Mouse (Mus musculus) heart, embryonic 16.5 days (tissue): ENCODE results near the gene Cyp2u1. TPM values are rescaled to one million over a fixed set of nuclear protein-coding genes. Genes with fewer than 3 reads are reported as not detected.
A peak's percentile ranks its signal among the peaks of the same experiment; 100 is the strongest.

ENCODE experiments used
- ATAC-seq: fragments of 200-750 bp; cut with Nextera tagmentation; replicated peaks from 2 replicates; pipeline ENCODE4 v1.8.0; 2017; ENCODE audit warnings: moderate number of reproducible peaks; ENCODE audit not compliant: insufficient read depth, low FRiP score; ENCODE audit errors: extremely low read depth
- H3K27ac ChIP-seq: fragments of 300-500 bp; sonication (generic); 2 replicates; pipeline ENCODE4 v1.5.1; 2014; ENCODE audit warnings: mild to moderate bottlenecking, low read length, control low read depth, moderate library complexity
- H3K27me3 ChIP-seq: fragments of 300-500 bp; sonication (generic); 2 replicates; pipeline ENCODE4 v1.6.1; 2014; ENCODE audit warnings: low read length, mixed read lengths; ENCODE audit not compliant: control insufficient read depth, insufficient read depth
- H3K36me3 ChIP-seq: fragments of 300-500 bp; sonication (generic); 2 replicates; pipeline ENCODE4 v1.6.1; 2014; ENCODE audit not compliant: control insufficient read depth, insufficient read depth
- H3K4me1 ChIP-seq: fragments of 300-500 bp; sonication (generic); 2 replicates; pipeline ENCODE4 v1.6.1; 2014; ENCODE audit warnings: low read length, mixed read lengths; ENCODE audit not compliant: control insufficient read depth, insufficient read depth
- H3K4me2 ChIP-seq: fragments of 300-500 bp; sonication (generic); 2 replicates; pipeline ENCODE4 v1.6.1; 2014; ENCODE audit warnings: low read depth, mild to moderate bottlenecking, control low read depth, low read length
- H3K4me3 ChIP-seq: fragments of 300-500 bp; sonication (generic); 2 replicates; pipeline ENCODE4 v1.5.1; 2014; ENCODE audit warnings: mild to moderate bottlenecking, control low read depth, low read length
- H3K9ac ChIP-seq: fragments of 300-500 bp; sonication (generic); 2 replicates; pipeline ENCODE4 v1.6.1; 2014; ENCODE audit warnings: low read length, control low read depth
- H3K9me3 ChIP-seq: fragments of 300-500 bp; sonication (generic); replicated peaks from 2 replicates; pipeline ENCODE4 v1.6.1; 2016; ENCODE audit warnings: low read length; ENCODE audit not compliant: control insufficient read depth
- WGBS: fragments of 180-500 bp; shearing (Covaris S2); extraction: QIAGEN DNeasy Blood & Tissue Kit; methylation state at CpG from one replicate; pipeline ENCODE4 v1.1.7; 2014; 5-methylcytosine and 5-hydroxymethylcytosine counted together
- polyA plus RNA-seq: library from polyadenylated mRNA; unstranded; fragments of >200 nt; fragmentation: Nextera tagmentation; extraction: Ambion mirVana; gene quantifications from 2 replicates; pipeline ENCODE4 v1.2.1, GENCODE M21; 2015

Cyp2u1 gene
- polyA plus RNA-seq, 1 experiment from 2014 or later, result 14.0 TPM

DNA sequence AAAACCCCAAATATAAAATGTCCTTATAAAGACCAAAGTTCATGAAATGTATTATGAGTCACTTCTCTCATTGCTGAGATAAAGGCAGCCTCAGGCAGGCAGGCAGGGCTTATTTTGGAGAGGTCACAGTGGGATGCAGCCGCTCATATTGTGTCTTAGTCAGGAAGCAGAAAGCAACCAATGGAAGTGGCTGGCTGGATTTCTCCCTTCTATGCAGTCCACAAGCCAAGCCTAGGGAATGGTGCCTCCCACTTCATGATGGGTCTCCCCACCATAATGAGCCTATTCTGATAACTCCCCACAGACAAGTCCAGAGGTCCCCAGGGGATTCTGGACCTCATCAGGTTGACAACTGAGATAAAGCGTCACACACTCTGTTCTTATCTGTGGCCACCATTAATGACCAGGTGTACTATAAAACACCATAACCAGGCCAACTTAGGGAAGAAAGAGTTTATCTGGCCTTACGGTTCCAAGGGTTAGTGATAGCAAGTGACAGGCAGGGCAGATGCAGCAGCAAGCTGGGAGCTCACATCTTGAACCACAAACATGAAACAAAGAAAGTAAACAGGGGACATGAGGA, 47.5 kb downstream of the Cyp2u1 start:
- H3K9ac ChIP-seq, result no peak overlapping the region
- no peak overlapping the region for H3K27ac ChIP-seq
- H3K27me3 ChIP-seq, result no peaks in the 10 kb centered on the region
- peaks cover 3% of the 10 kb centered on the region for H3K36me3 ChIP-seq
- 62% methylated on average over 3 of the region's 3 CpGs for WGBS
- ATAC-seq, result no peak
- H3K4me2 ChIP-seq, result no peak overlapping the region
- H3K9me3 ChIP-seq, result peaks cover 3% of the 10 kb centered on the region; the same call in 1 of the 2 replicates
- peaks cover 36% of the 10 kb centered on the region for H3K4me1 ChIP-seq
- H3K4me3 ChIP-seq, result no peak overlapping the region

DNA sequence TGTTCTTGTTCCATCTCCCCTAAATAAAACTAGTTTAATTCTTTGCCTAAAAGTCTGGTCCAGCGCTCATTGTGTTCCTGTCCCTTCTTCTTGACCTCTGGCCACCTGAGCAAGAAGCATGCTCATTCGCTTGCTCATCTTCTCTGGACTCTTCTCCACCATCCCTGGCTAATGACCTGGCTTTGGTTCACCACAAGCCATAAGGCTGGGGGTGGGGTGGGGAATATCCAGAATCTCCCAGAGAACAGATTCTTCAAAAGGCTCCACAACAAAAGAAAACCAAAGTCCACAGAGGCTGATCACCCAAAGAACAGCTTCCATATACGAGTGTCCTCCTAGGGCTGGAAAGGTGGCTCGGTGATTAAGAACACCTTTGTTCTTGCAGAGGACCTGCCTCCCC, 48.0 kb downstream of the Cyp2u1 start:
- Histone ChIP-seq H3K4me1 (peaks cover 36% of the 10 kb centered on the region), H3K9ac (no peak overlapping the region), H3K36me3 (peaks cover 3% of the 10 kb centered on the region), H3K4me2 (no peak overlapping the region), H3K27ac (no peak overlapping the region), H3K9me3 (peaks cover 3% of the 10 kb centered on the region; the same call in 1 of the 2 replicates), H3K4me3 (no peak overlapping the region), H3K27me3 (no peaks in the 10 kb centered on the region)
- no peak for ATAC-seq
- WGBS, result 93% methylated on average over 4 of the region's 4 CpGs

DNA sequence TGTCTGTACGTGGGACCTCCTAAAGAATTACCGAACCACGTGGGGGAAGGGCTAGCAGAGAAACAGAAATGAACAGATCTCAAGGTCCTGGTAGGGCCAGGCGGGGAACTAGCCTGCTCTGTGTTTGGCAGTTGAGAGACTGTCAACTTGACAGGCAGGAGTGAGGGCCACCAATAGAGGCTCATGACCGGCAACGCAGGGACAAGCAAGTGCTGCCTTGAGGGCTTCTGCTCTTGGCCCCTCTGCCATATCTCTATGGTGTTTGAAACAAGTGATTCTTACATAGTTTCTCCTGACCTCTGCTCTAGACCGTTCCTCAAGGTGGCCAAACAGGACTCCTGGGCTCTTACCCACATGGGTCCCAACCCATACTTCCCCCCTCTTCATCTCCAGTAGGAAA, 51.4 kb downstream of the Cyp2u1 start:
- Histone ChIP-seq H3K4me3 (no peak overlapping the region), H3K27ac (peak overlapping the region; percentile 48), H3K9ac (no peak overlapping the region), H3K27me3 (no peaks in the 10 kb centered on the region), H3K4me2 (no peak overlapping the region), H3K9me3 (peaks cover 3% of the 10 kb centered on the region; the same call in 1 of the 2 replicates), H3K36me3 (peaks cover 29% of the 10 kb centered on the region), H3K4me1 (peaks cover 27% of the 10 kb centered on the region)
- WGBS, result 59% methylated on average over 7 of the region's 7 CpGs
- ATAC-seq, result peak; percentile 40; the same call in 1 of the 2 replicates

DNA sequence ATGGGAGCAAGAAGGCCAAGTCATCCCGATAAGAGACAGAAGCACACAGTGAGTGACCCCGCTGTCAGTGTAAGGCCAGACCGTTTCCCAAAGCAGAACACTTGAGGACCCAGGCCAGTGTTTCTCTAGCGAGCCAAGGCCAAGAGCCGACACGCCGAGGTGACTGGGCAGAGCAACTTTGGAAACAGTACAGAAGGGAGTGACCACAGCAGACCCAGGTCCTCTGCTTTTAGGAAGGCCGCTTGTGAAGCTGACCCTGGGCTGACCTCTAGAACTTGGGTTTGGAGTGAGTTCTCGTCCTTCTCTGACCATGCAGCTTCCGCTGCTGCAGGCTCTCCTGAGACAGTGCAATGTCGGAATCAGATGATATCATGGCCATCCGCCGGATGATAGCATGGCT, 52.0 kb downstream of the Cyp2u1 start:
- 52% methylated on average over 13 of the region's 13 CpGs for WGBS
- H3K4me2 ChIP-seq, result no peak overlapping the region
- H3K27ac ChIP-seq, result peak overlapping the region; percentile 11; the same call in 1 of the 2 replicates
- H3K27me3 ChIP-seq, result no peaks in the 10 kb centered on the region
- peaks cover 29% of the 10 kb centered on the region for H3K36me3 ChIP-seq
- peaks cover 3% of the 10 kb centered on the region; the same call in 1 of the 2 replicates for H3K9me3 ChIP-seq
- no peak overlapping the region for H3K9ac ChIP-seq
- no peak overlapping the region for H3K4me3 ChIP-seq
- H3K4me1 ChIP-seq, result peaks cover 31% of the 10 kb centered on the region
- no peak for ATAC-seq

DNA sequence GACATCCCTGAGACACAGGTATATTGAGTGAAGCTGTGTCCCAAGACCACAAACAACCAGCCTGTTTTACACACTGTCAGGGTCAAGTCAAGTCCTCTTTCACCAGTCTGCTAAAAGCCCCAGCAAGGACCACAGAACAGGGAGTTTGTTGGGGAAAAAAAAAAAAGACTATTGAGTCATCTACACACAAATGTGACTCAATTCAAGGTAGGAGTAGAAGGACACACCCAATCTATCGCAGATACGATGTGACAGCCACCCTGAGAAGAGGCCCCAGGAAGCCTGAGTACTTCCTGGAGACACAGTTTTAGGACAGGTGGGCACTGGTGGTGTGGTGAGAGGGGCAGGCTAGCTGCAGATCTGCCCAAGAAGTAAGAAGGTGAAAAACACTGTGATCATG, 52.7 kb downstream of the Cyp2u1 start:
- Histone ChIP-seq H3K4me1 (peaks cover 34% of the 10 kb centered on the region), H3K9ac (no peak overlapping the region), H3K9me3 (peaks cover 3% of the 10 kb centered on the region; the same call in 1 of the 2 replicates), H3K27me3 (no peaks in the 10 kb centered on the region), H3K27ac (no peak overlapping the region), H3K4me3 (no peak overlapping the region), H3K36me3 (peaks cover 29% of the 10 kb centered on the region), H3K4me2 (no peak overlapping the region)
- WGBS, result 78% methylated on average over 2 of the region's 2 CpGs
- no peak for ATAC-seq

DNA sequence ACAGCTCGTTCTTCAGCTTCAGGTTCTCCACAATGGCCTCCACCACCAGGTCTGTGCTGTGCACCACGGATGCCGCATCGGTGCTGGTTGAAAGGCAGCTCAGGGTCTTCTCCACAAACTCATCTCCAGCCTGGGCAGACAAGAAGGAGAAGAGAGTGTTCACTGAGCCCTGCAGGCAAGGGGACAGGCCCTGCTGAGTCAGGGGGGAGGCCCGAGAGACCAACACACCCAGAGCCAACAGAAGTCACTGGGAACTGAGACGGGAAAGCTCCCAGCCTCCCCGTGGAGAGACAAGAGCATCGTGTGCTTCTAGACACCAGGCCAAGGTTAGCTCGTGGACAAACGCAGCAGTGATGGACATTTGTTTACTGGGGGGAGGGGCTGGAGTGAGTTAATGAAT, 54.6 kb downstream of the Cyp2u1 start:
- no peak for ATAC-seq
- H3K36me3 ChIP-seq, result peaks cover 37% of the 10 kb centered on the region
- 78% methylated on average over 10 of the region's 10 CpGs for WGBS
- H3K4me3 ChIP-seq, result no peak overlapping the region
- H3K27me3 ChIP-seq, result no peaks in the 10 kb centered on the region
- no peak overlapping the region for H3K27ac ChIP-seq
- no peak overlapping the region for H3K4me2 ChIP-seq
- peaks cover 41% of the 10 kb centered on the region for H3K4me1 ChIP-seq
- H3K9me3 ChIP-seq, result peaks cover under 1% of the 10 kb centered on the region; the same call in 1 of the 2 replicates
- no peak overlapping the region for H3K9ac ChIP-seq

DNA sequence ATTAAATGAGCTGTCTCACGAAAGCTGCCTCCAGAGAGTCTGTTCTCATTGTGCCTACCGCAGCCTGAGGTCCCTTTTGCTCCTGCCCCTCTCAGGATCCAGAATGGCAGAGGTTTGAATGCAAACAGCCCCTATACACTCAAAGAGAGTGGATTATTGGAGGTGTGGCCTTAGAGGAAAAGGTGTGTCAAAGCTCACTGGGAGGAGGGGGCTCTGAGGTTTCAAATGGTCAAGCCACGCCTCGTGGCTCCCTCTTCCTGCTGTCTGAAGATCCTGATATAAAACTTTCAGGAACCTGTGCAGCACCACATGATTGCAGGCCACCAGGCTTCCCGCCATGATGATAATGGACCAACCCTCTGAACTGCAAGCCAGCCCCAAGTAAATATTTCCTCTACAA, 55.2 kb downstream of the Cyp2u1 start:
- no peak overlapping the region for H3K4me2 ChIP-seq
- H3K9ac ChIP-seq, result no peak overlapping the region
- H3K36me3 ChIP-seq, result peaks cover 37% of the 10 kb centered on the region
- no peak overlapping the region for H3K27ac ChIP-seq
- no peak overlapping the region for H3K4me3 ChIP-seq
- H3K4me1 ChIP-seq, result peaks cover 39% of the 10 kb centered on the region
- H3K9me3 ChIP-seq, result no peaks in the 10 kb centered on the region
- H3K27me3 ChIP-seq, result no peaks in the 10 kb centered on the region
- WGBS, result 88% methylated on average over 5 of the region's 5 CpGs
- no peak for ATAC-seq

DNA sequence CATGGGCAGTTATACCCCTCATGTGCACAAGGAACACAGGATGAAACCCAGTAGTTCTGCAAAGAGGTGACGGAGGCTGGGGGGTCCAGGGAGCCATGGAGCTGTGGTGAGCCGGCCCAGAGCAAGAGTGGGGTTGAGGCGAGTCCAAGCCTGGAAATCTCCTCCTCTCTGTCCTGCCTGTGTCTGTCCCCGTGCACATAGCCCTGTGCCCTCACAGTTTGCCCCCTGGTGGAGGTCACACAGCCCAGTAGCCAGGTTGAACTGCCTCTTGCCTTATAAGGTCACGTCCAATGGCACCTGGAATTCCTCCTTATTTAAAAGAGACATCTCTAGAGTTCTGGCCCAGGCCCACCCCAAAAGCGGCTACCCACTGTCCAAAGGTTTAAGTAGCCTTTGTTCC, 55.6 kb downstream of the Cyp2u1 start:
- H3K27ac ChIP-seq, result no peak overlapping the region
- H3K36me3 ChIP-seq, result peaks cover 40% of the 10 kb centered on the region
- no peaks in the 10 kb centered on the region for H3K9me3 ChIP-seq
- 71% methylated on average over 6 of the region's 6 CpGs for WGBS
- no peaks in the 10 kb centered on the region for H3K27me3 ChIP-seq
- no peak overlapping the region for H3K4me3 ChIP-seq
- H3K9ac ChIP-seq, result no peak overlapping the region
- H3K4me1 ChIP-seq, result peaks cover 35% of the 10 kb centered on the region
- H3K4me2 ChIP-seq, result no peak overlapping the region
- ATAC-seq, result no peak

DNA sequence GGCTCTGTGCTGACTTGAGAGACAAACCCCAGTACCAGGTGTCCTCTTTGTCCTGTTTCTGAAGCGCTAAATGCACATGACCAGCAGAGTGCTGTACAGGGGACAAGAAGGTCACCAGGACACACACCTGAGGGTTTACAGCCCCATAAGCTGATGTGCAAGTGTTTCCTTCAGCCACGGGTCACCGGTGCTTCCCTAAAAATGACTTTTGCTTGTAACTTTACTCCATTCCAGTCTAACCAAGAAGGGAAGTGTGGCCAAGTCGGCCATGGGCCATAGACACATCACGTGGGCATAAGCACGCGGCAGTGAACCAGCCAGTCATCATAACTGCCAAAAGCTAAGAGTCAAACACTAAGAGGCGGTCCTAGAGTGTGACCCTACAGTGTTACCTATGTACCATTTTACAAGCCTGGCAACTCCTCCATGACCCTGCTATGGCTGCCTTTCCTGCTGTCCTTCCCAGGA, 56.4 kb downstream of the Cyp2u1 start:
- Histone ChIP-seq H3K9me3 (no peaks in the 10 kb centered on the region), H3K4me2 (no peak overlapping the region), H3K9ac (no peak overlapping the region; the same call in 1 of the 2 replicates), H3K36me3 (peaks cover 48% of the 10 kb centered on the region), H3K27ac (peak overlapping the region; percentile 80), H3K27me3 (no peaks in the 10 kb centered on the region), H3K4me3 (no peak overlapping the region), H3K4me1 (peaks cover 27% of the 10 kb centered on the region)
- ATAC-seq, result no peak
- WGBS, result 86% methylated on average over 8 of the region's 8 CpGs
